Mouse (Mus musculus) bone marrow macrophage, adult 2 months (primary cell): ENCODE results near the gene Ica1.

ENCODE experiments used
- CTCF ChIP-seq: IDR thresholded peaks from 2 replicates; pipeline ENCODE4 v1.5.1; 2012; ENCODE audit warnings: low read depth, mild to moderate bottlenecking, low read length, moderate library complexity
- POLR2A ChIP-seq: IDR thresholded peaks from 2 replicates; pipeline ENCODE4 v1.6.1; 2012; ENCODE audit warnings: mild to moderate bottlenecking, low read depth, low read length, borderline replicate concordance

DNA sequence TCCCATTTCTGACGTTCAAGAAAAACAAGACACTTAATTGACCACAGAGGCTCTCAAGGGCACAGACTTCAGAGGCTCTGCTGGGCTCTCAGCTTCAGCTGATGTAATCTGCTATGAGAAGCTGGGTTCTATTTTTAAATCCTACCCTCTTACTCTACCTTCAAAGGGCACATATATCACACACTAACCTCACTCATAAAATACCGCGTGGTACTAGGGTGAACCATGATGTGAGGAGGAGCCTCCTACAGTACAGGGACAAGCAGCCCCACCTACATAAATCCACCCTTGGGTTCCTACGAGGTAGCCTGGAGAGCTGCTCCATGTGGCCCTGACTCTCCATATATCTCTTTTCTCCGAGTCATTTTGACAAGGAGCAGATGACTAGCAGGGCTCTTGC, 45.8 kb downstream of the Ica1 start:
- TF ChIP-seq CTCF: no peak
- TF ChIP-seq POLR2A: no peak
